Mouse (Mus musculus): Measurements from ENCODE around the gene Pafah1b1. TPM values are rescaled to one million over a fixed set of nuclear protein-coding genes. Genes with fewer than 3 reads are reported as not detected.

Gene Pafah1b1
- polyA plus RNA-seq, 1 experiment from 2014 or later = 45.8 TPM

- ATAC-seq (ENCODE audit: low FRiP score, low read depth) = peak; percentile 45
- no peaks in the 10 kb centered on the region for H3K9me3 ChIP-seq
- no peak overlapping the region for H3K4me3 ChIP-seq
- H3K36me3 ChIP-seq = no peaks in the 10 kb centered on the region
- H3K4me1 ChIP-seq (replicated peaks) = no peaks in the 10 kb centered on the region
- no peak overlapping the region for H3K9ac ChIP-seq
- H3K4me2 ChIP-seq = no peak overlapping the region
- WGBS = 37% methylated on average over 9 of the region's 9 CpGs
- no peaks in the 10 kb centered on the region for H3K27me3 ChIP-seq
- H3K27ac ChIP-seq (replicated peaks) = peak overlapping the region; percentile 68
These were observed 27.0 kb upstream of the Pafah1b1 start for GRCm38 (mm10) chr11:74751352-74752066.

- H3K27me3 ChIP-seq = no peaks in the 10 kb centered on the region
- no peaks in the 10 kb centered on the region for H3K9me3 ChIP-seq
- H3K9ac ChIP-seq = no peak overlapping the region
- no peak overlapping the region for H3K4me2 ChIP-seq
- H3K27ac ChIP-seq (replicated peaks) = peak overlapping the region; percentile 68
- H3K36me3 ChIP-seq = no peaks in the 10 kb centered on the region
- H3K4me1 ChIP-seq (replicated peaks) = no peaks in the 10 kb centered on the region
- no peak overlapping the region for H3K4me3 ChIP-seq
- WGBS = 84% methylated on average over 7 of the region's 7 CpGs
- ATAC-seq (ENCODE audit: low FRiP score, low read depth) = no peak
These were observed 26.3 kb upstream of the Pafah1b1 start for GRCm38 (mm10) chr11:74750662-74751351.

- no peaks in the 10 kb centered on the region for H3K4me1 ChIP-seq (replicated peaks)
- ATAC-seq (ENCODE audit: low FRiP score, low read depth) = no peak
- H3K36me3 ChIP-seq = no peaks in the 10 kb centered on the region
- H3K9me3 ChIP-seq = no peaks in the 10 kb centered on the region
- H3K4me2 ChIP-seq = no peak overlapping the region
- H3K27me3 ChIP-seq = no peaks in the 10 kb centered on the region
- H3K27ac ChIP-seq (replicated peaks) = no peak overlapping the region
- H3K4me3 ChIP-seq = no peak overlapping the region
- no peak overlapping the region for H3K9ac ChIP-seq
- 91% methylated on average over 13 of the region's 13 CpGs for WGBS
These were observed 24.8 kb upstream of the Pafah1b1 start for GRCm38 (mm10) chr11:74749241-74749640.

- H3K27me3 ChIP-seq = no peaks in the 10 kb centered on the region
- no peak overlapping the region for H3K4me3 ChIP-seq
- H3K9ac ChIP-seq = no peak overlapping the region
- WGBS = 69% methylated on average over 4 of the region's 4 CpGs
- no peaks in the 10 kb centered on the region for H3K4me1 ChIP-seq (replicated peaks)
- no peak overlapping the region for H3K4me2 ChIP-seq
- no peak for ATAC-seq (ENCODE audit: low FRiP score, low read depth)
- H3K27ac ChIP-seq (replicated peaks) = no peak overlapping the region
- H3K36me3 ChIP-seq = no peaks in the 10 kb centered on the region
- H3K9me3 ChIP-seq = no peaks in the 10 kb centered on the region
These were observed 23.6 kb upstream of the Pafah1b1 start for GRCm38 (mm10) chr11:74748022-74748421.

GRCm38 (mm10) chr11:74737861-74738260 is 13.4 kb upstream of the Pafah1b1 start:
- WGBS = 71% methylated on average over 3 of the region's 3 CpGs
- Histone ChIP-seq H3K9me3 (no peaks in the 10 kb centered on the region), H3K27me3 (no peaks in the 10 kb centered on the region), H3K36me3 (no peaks in the 10 kb centered on the region), H3K27ac (replicated peaks) (no peak overlapping the region), H3K9ac (no peak overlapping the region), H3K4me1 (replicated peaks) (peaks cover 4% of the 10 kb centered on the region; the same call in 1 of the 2 replicates), H3K4me3 (no peak overlapping the region), H3K4me2 (no peak overlapping the region)
- no peak for ATAC-seq (ENCODE audit: low FRiP score, low read depth)

GRCm38 (mm10) chr11:74734917-74735316 is 10.4 kb upstream of the Pafah1b1 start:
- H3K4me3 ChIP-seq = no peak overlapping the region
- peak; percentile 45; the same call in 1 of the 2 replicates for ATAC-seq (ENCODE audit: low FRiP score, low read depth)
- no peaks in the 10 kb centered on the region for H3K9me3 ChIP-seq
- WGBS = 14% methylated on average over 7 of the region's 7 CpGs
- peaks cover 4% of the 10 kb centered on the region; the same call in 1 of the 2 replicates for H3K4me1 ChIP-seq (replicated peaks)
- peak overlapping the region; percentile 40; the same call in 1 of the 2 replicates for H3K27ac ChIP-seq (replicated peaks)
- H3K36me3 ChIP-seq = no peaks in the 10 kb centered on the region
- H3K4me2 ChIP-seq = peak overlapping the region; percentile 23; the same call in 1 of the 2 replicates
- H3K27me3 ChIP-seq = no peaks in the 10 kb centered on the region
- no peak overlapping the region for H3K9ac ChIP-seq

GRCm38 (mm10) chr11:74725181-74725580 is 711 bp upstream of the Pafah1b1 start:
- Histone ChIP-seq H3K4me1 (replicated peaks) (peaks cover 23% of the 10 kb centered on the region), H3K4me3 (no peak overlapping the region), H3K9ac (no peak overlapping the region), H3K27ac (replicated peaks) (peak overlapping the region; percentile 100), H3K27me3 (no peaks in the 10 kb centered on the region), H3K36me3 (no peaks in the 10 kb centered on the region), H3K9me3 (no peaks in the 10 kb centered on the region), H3K4me2 (peak overlapping the region; percentile 70)
- no peak for ATAC-seq (ENCODE audit: low FRiP score, low read depth)
- 52% methylated on average over 5 of the region's 5 CpGs for WGBS

- Histone ChIP-seq H3K4me1 (replicated peaks) (peaks cover 36% of the 10 kb centered on the region), H3K4me3 (peak overlapping the region; percentile 86), H3K9ac (peak overlapping the region; percentile 96), H3K27ac (replicated peaks) (peak overlapping the region; percentile 100), H3K4me2 (peak overlapping the region; percentile 70), H3K36me3 (no peaks in the 10 kb centered on the region), H3K27me3 (no peaks in the 10 kb centered on the region), H3K9me3 (no peaks in the 10 kb centered on the region)
- ATAC-seq (ENCODE audit: low FRiP score, low read depth) = peak; percentile 87
- under 1% methylated on average over 44 of the region's 75 CpGs for WGBS
These were observed 874 bp downstream of the Pafah1b1 start for GRCm38 (mm10) chr11:74723357-74724234.

- H3K4me2 ChIP-seq = peak overlapping the region; percentile 70
- 28% methylated on average over 3 of the region's 3 CpGs for WGBS
- H3K4me1 ChIP-seq (replicated peaks) = peaks cover 40% of the 10 kb centered on the region
- H3K9ac ChIP-seq = peak overlapping the region; percentile 41
- H3K27ac ChIP-seq (replicated peaks) = no peak overlapping the region
- peak overlapping the region; percentile 43 for H3K4me3 ChIP-seq
- no peak for ATAC-seq (ENCODE audit: low FRiP score, low read depth)
- H3K9me3 ChIP-seq = no peaks in the 10 kb centered on the region
- no peaks in the 10 kb centered on the region for H3K36me3 ChIP-seq
- H3K27me3 ChIP-seq = no peaks in the 10 kb centered on the region
These were observed 2.5 kb downstream of the Pafah1b1 start for GRCm38 (mm10) chr11:74721971-74722370.

GRCm38 (mm10) chr11:74721141-74721540 is 3.3 kb downstream of the Pafah1b1 start:
- Histone ChIP-seq H3K4me1 (replicated peaks) (peaks cover 46% of the 10 kb centered on the region), H3K27ac (replicated peaks) (no peak overlapping the region), H3K36me3 (no peaks in the 10 kb centered on the region), H3K9ac (no peak overlapping the region), H3K4me3 (peak overlapping the region; percentile 4; the same call in 1 of the 2 replicates), H3K9me3 (no peaks in the 10 kb centered on the region), H3K27me3 (no peaks in the 10 kb centered on the region), H3K4me2 (peak overlapping the region; percentile 46)
- 63% methylated on average over 2 of the region's 2 CpGs for WGBS
- no peak for ATAC-seq (ENCODE audit: low FRiP score, low read depth)

GRCm38 (mm10) chr11:74720668-74721067 is 3.8 kb downstream of the Pafah1b1 start:
- ATAC-seq (ENCODE audit: low FRiP score, low read depth) = no peak
- no peaks in the 10 kb centered on the region for H3K36me3 ChIP-seq
- H3K9ac ChIP-seq = no peak overlapping the region
- H3K4me1 ChIP-seq (replicated peaks) = peaks cover 47% of the 10 kb centered on the region
- no peak overlapping the region for H3K27ac ChIP-seq (replicated peaks)
- peak overlapping the region; percentile 46 for H3K4me2 ChIP-seq
- WGBS = 81% methylated on average over 1 of the region's 1 CpGs
- H3K9me3 ChIP-seq = no peaks in the 10 kb centered on the region
- peak overlapping the region; percentile 4; the same call in 1 of the 2 replicates for H3K4me3 ChIP-seq
- no peaks in the 10 kb centered on the region for H3K27me3 ChIP-seq

All from hindbrain, embryonic 15.5 days (tissue).